Mouse (Mus musculus): ENCODE data around the gene Clcnkb. TPM values are rescaled to one million over a fixed set of nuclear protein-coding genes. Genes with fewer than 3 reads are reported as not detected.
A peak's percentile ranks its signal among the peaks of the same experiment; 100 is the strongest.

Gene Clcnkb
- polyA plus RNA-seq, 1 experiment, result 1.0 TPM

DNA sequence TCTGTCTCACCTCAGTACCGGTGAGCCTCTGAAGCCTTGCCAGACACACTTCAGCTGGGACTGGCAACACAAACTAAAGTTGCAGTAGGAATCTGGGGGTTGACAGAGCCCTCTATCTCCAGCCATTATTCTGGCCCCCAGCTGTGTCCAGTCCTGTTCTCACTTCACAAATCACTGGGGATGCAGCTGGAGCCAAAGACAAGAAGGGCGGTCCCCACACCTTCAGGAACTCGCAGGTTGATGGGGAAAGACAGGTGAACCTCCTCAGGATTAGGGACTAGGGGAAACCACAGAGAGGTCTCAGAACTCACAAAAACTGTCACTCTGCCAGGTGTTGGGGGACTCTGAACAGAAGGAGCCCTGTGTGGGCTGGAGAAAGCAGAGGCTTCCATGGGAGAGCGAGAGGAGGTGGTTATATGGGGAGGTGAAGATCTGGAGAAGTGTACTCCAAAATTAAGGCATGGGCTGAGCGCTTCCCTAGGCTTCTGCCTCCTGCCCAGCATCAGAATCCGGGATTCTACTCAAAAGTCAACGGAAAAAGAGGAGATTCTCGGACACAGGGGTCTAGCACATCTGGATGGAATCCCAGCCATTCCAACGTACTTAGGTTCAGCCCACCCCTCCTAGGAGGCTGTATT is 4.5 kb upstream of the Clcnkb start, which contains the start of gene Hspb7:
TSS of gene Hspb7 (plus strand) at position 588 of the 638 bp plus-strand sequence.
- Histone ChIP-seq H3K9ac (ENCODE audit: low read depth, poor library complexity, severe bottlenecking) (no peak within 1 kb of the TSS), H3K27ac (ENCODE audit: insufficient read depth, low read length) (no peak within 1 kb of the TSS)

GRCm38 (mm10) chr4:141419398-141420191 is 3.8 kb upstream of the Clcnkb start:
- H3K27ac ChIP-seq (ENCODE audit: insufficient read depth, low read length), result no peak overlapping the region
- TF ChIP-seq CTCF (IDR thresholded peaks at IDR 0.05; ENCODE audit: low read depth, low read length) (no peak), EP300 (IDR thresholded peaks at IDR 0.05; ENCODE audit: insufficient read depth, low read depth, low read length) (no peak), POLR2A (IDR thresholded peaks at IDR 0.05; ENCODE audit: insufficient read depth, low read length) (no peak)
- H3K36me3 ChIP-seq (ENCODE audit: control insufficient read depth, insufficient read depth, low read length, poor library complexity, severe bottlenecking), result no peaks in the 10 kb centered on the region
- H3K4me1 ChIP-seq (ENCODE audit: control insufficient read depth, insufficient read depth, low read length), result peaks cover 5% of the 10 kb centered on the region
- H3K9ac ChIP-seq (ENCODE audit: low read depth, poor library complexity, severe bottlenecking), result no peak overlapping the region
- no peaks in the 10 kb centered on the region for H3K9me3 ChIP-seq (replicated peaks; ENCODE audit: control insufficient read depth, insufficient read depth, low read length, poor library complexity, severe bottlenecking)
- H3K27me3 ChIP-seq (ENCODE audit: control insufficient read depth, insufficient read depth, low read length, poor library complexity, severe bottlenecking), result no peaks in the 10 kb centered on the region
- no peak overlapping the region for H3K4me3 ChIP-seq (ENCODE audit: low read depth, low read length)

More for the DNA sequence above, 4.5 kb upstream of the Clcnkb start, which contains the start of gene Hspb7:
- Histone ChIP-seq H3K36me3 (ENCODE audit: control insufficient read depth, insufficient read depth, low read length, poor library complexity, severe bottlenecking) (no peaks in the 10 kb centered on the region), H3K9me3 (replicated peaks; ENCODE audit: control insufficient read depth, insufficient read depth, low read length, poor library complexity, severe bottlenecking) (no peaks in the 10 kb centered on the region), H3K4me1 (ENCODE audit: control insufficient read depth, insufficient read depth, low read length) (peaks cover 5% of the 10 kb centered on the region), H3K27me3 (ENCODE audit: control insufficient read depth, insufficient read depth, low read length, poor library complexity, severe bottlenecking) (no peaks in the 10 kb centered on the region), H3K4me3 (ENCODE audit: low read depth, low read length) (no peak within 1 kb of the TSS)
- TF ChIP-seq CTCF (IDR thresholded peaks at IDR 0.05; ENCODE audit: low read depth, low read length), result no peak
- TF ChIP-seq EP300 (IDR thresholded peaks at IDR 0.05; ENCODE audit: insufficient read depth, low read depth, low read length), result no peak
- no peak for TF ChIP-seq POLR2A (IDR thresholded peaks at IDR 0.05; ENCODE audit: insufficient read depth, low read length)

DNA sequence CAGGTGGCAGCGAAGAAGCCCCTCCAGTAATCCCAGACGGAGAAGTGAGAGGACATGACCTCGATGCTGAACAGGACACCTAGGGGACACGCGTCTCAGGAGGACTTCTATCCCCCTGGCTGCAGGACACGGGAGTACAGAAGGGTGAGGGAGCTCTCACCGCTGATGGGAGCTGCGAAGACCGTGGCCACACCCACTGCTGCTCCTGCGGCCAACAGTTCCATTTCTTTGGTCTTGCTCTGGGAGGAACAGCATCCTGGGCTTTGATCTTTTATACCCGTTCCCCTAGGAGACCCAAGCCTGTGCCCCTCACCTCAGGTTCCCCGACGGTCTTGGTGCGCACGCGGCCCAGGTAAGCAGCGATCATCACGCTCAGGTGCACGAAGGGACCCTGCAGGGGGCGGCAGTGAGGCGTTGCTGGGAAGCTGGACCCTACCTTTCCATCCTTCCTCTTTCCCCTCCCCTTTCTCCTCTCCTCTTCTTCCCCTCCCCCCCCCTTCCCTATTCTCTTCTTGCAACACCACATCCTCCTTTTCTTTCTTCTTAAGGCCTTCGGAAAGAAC is 4.3 kb downstream of the Clcnkb start:
- Histone ChIP-seq H3K9me3 (replicated peaks; ENCODE audit: control insufficient read depth, insufficient read depth, low read length, poor library complexity, severe bottlenecking) (no peaks in the 10 kb centered on the region), H3K27me3 (ENCODE audit: control insufficient read depth, insufficient read depth, low read length, poor library complexity, severe bottlenecking) (no peaks in the 10 kb centered on the region), H3K9ac (ENCODE audit: low read depth, poor library complexity, severe bottlenecking) (no peak overlapping the region), H3K4me1 (ENCODE audit: control insufficient read depth, insufficient read depth, low read length) (no peaks in the 10 kb centered on the region), H3K27ac (ENCODE audit: insufficient read depth, low read length) (no peak overlapping the region), H3K4me3 (ENCODE audit: low read depth, low read length) (no peak overlapping the region), H3K36me3 (ENCODE audit: control insufficient read depth, insufficient read depth, low read length, poor library complexity, severe bottlenecking) (no peaks in the 10 kb centered on the region)
- TF ChIP-seq EP300 (IDR thresholded peaks at IDR 0.05; ENCODE audit: insufficient read depth, low read depth, low read length) (no peak), CTCF (IDR thresholded peaks at IDR 0.05; ENCODE audit: low read depth, low read length) (peak; percentile 81)

- H3K27me3 ChIP-seq (ENCODE audit: control insufficient read depth, insufficient read depth, low read length, poor library complexity, severe bottlenecking), result no peaks in the 10 kb centered on the region
- no peak for TF ChIP-seq CTCF (IDR thresholded peaks at IDR 0.05; ENCODE audit: low read depth, low read length)
- TF ChIP-seq POLR2A (IDR thresholded peaks at IDR 0.05; ENCODE audit: insufficient read depth, low read length), result no peak
- TF ChIP-seq EP300 (IDR thresholded peaks at IDR 0.05; ENCODE audit: insufficient read depth, low read depth, low read length), result no peak
These were observed 7.2 kb downstream of the Clcnkb start for GRCm38 (mm10) chr4:141408577-141408976.

DNA sequence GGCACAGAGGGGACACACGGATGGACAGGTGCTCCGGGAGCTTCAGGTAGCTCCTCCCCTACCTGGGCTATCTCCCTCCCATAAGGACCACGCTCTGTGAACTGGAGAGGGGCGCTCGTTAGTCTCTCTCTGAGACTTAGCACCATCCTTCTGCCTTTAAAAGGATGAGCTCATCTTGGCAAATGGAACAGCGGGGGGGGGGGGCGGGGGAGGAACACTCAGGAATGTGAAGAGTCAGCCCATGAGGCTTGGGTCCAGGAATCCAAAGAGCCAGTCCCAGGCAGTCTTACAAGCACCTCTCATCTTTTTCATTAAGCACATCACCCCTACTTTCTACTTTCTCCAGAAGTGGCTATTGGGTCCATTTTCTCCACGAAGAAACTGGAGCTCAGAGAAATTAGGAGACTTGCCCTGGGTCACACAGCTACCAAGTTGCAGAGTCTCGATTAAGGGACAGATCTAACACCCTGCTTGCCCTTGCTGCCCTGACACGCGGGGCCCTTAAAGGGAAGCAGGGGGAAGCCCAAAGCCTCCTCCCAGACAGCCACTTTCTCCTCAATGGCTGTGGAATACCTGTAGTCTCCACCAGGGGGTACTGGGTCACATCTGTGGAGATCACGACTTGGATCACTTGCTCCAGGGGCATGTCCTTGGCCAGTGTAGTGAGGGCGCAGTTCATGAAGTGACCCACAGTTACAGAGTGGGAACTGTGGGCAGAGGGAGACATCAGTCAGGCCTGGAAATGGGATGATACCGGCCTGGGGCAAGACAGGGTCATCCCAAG is 9.1 kb downstream of the Clcnkb start:
- no peaks in the 10 kb centered on the region for H3K27me3 ChIP-seq (ENCODE audit: control insufficient read depth, insufficient read depth, low read length, poor library complexity, severe bottlenecking)

More at GRCm38 (mm10) chr4:141408577-141408976, 7.2 kb downstream of the Clcnkb start:
- no peak overlapping the region for H3K4me3 ChIP-seq (ENCODE audit: low read depth, low read length)
- no peaks in the 10 kb centered on the region for H3K4me1 ChIP-seq (ENCODE audit: control insufficient read depth, insufficient read depth, low read length)
- H3K9ac ChIP-seq (ENCODE audit: low read depth, poor library complexity, severe bottlenecking), result no peak overlapping the region
- H3K9me3 ChIP-seq (replicated peaks; ENCODE audit: control insufficient read depth, insufficient read depth, low read length, poor library complexity, severe bottlenecking), result no peaks in the 10 kb centered on the region
- H3K27ac ChIP-seq (ENCODE audit: insufficient read depth, low read length), result no peak overlapping the region
- H3K36me3 ChIP-seq (ENCODE audit: control insufficient read depth, insufficient read depth, low read length, poor library complexity, severe bottlenecking), result no peaks in the 10 kb centered on the region

More for the DNA sequence above, 9.1 kb downstream of the Clcnkb start:
- H3K9me3 ChIP-seq (replicated peaks; ENCODE audit: control insufficient read depth, insufficient read depth, low read length, poor library complexity, severe bottlenecking), result no peaks in the 10 kb centered on the region
- no peak overlapping the region for H3K4me3 ChIP-seq (ENCODE audit: low read depth, low read length)
- no peak overlapping the region for H3K27ac ChIP-seq (ENCODE audit: insufficient read depth, low read length)
- no peaks in the 10 kb centered on the region for H3K36me3 ChIP-seq (ENCODE audit: control insufficient read depth, insufficient read depth, low read length, poor library complexity, severe bottlenecking)
- peak; percentile 46 for TF ChIP-seq CTCF (IDR thresholded peaks at IDR 0.05; ENCODE audit: low read depth, low read length)
- TF ChIP-seq EP300 (IDR thresholded peaks at IDR 0.05; ENCODE audit: insufficient read depth, low read depth, low read length), result no peak
- no peaks in the 10 kb centered on the region for H3K4me1 ChIP-seq (ENCODE audit: control insufficient read depth, insufficient read depth, low read length)
- no peak overlapping the region for H3K9ac ChIP-seq (ENCODE audit: low read depth, poor library complexity, severe bottlenecking)
